Mouse (Mus musculus) forebrain, embryonic 16.5 days (tissue): Measurements from ENCODE around the gene Fosb. TPM values are rescaled to one million over a fixed set of nuclear protein-coding genes. Genes with fewer than 3 reads are reported as not detected.
A peak's percentile ranks its signal among the peaks of the same experiment; 100 is the strongest.

Source experiments
- ATAC-seq: fragments of 200-750 bp; cut with Nextera tagmentation; 2 replicates; pipeline ENCODE4 v1.8.0; 2017; ENCODE audit warnings: mild to moderate bottlenecking, moderate library complexity
- H3K27ac ChIP-seq: fragments of 300-500 bp; sonication (generic); 2 replicates; pipeline ENCODE4 v1.5.1; 2014; ENCODE audit warnings: low read length, control low read depth
- H3K27me3 ChIP-seq: fragments of 300-500 bp; sonication (generic); replicated peaks from 2 replicates; pipeline ENCODE4 v1.6.1; 2014; ENCODE audit warnings: low read length; ENCODE audit not compliant: control insufficient read depth, insufficient read depth
- H3K36me3 ChIP-seq: fragments of 300-500 bp; sonication (generic); 2 replicates; pipeline ENCODE4 v1.6.1; 2014; ENCODE audit not compliant: control insufficient read depth, insufficient read depth
- H3K4me1 ChIP-seq: fragments of 300-500 bp; sonication (generic); replicated peaks from 2 replicates; pipeline ENCODE4 v1.6.1; 2014; ENCODE audit warnings: low read length; ENCODE audit not compliant: control insufficient read depth, insufficient read depth
- H3K4me2 ChIP-seq: fragments of 300-500 bp; sonication (generic); 2 replicates; pipeline ENCODE4 v1.6.1; 2014; ENCODE audit warnings: mild to moderate bottlenecking, low read length, control low read depth
- H3K4me3 ChIP-seq: fragments of 300-500 bp; sonication (generic); replicated peaks from 2 replicates; pipeline ENCODE4 v1.5.1; 2014; ENCODE audit warnings: mild to moderate bottlenecking, low read length, control low read depth
- H3K9ac ChIP-seq: fragments of 300-500 bp; sonication (generic); replicated peaks from 2 replicates; pipeline ENCODE4 v1.6.1; 2014; ENCODE audit warnings: low read depth, low read length, control low read depth
- H3K9me3 ChIP-seq: fragments of 300-500 bp; sonication (generic); 2 replicates; pipeline ENCODE4 v1.6.1; 2016; ENCODE audit warnings: low read length; ENCODE audit not compliant: control insufficient read depth
- WGBS: fragments of 180-500 bp; shearing (Covaris S2); extraction: QIAGEN DNeasy Blood & Tissue Kit; methylation state at CpG from one replicate; pipeline ENCODE4 v1.1.7; 2014; 5-methylcytosine and 5-hydroxymethylcytosine counted together
- polyA plus RNA-seq: library from polyadenylated mRNA; unstranded; fragments of >200 nt; fragmentation: Nextera tagmentation; extraction: Ambion mirVana; gene quantifications from 2 replicates; pipeline ENCODE4 v1.2.1, GENCODE M21; 2015

Gene Fosb
- polyA plus RNA-seq, 1 experiment from 2014 or later = 0.05 TPM

DNA sequence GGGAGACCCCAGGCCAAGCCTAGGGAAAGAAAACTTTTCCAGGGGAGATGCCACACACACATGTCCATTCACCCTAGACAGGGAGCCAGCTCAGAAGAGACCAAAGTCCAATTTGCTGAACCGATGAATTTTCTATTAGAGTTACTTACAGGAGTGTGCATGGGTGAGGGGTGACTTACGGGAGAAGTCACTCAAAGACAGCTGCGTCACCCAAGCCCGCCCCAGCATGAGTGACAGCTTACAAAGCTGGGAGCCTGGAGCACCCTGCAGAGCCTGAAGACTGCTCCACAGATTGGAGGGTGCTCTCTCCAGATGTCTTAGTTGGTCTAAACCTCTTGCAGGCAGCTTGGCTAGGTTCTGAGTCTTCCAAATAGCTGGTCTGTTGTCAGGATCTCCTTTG is 2.1 kb upstream of the Fosb start:
- Histone ChIP-seq H3K9me3 (no peaks in the 10 kb centered on the region), H3K9ac (no peak overlapping the region), H3K36me3 (no peaks in the 10 kb centered on the region), H3K4me3 (no peak overlapping the region), H3K27ac (no peak overlapping the region), H3K4me2 (no peak overlapping the region), H3K4me1 (peaks cover 21% of the 10 kb centered on the region), H3K27me3 (peaks cover 15% of the 10 kb centered on the region)
- WGBS = 38% methylated on average over 4 of the region's 4 CpGs
- ATAC-seq = no peak

DNA sequence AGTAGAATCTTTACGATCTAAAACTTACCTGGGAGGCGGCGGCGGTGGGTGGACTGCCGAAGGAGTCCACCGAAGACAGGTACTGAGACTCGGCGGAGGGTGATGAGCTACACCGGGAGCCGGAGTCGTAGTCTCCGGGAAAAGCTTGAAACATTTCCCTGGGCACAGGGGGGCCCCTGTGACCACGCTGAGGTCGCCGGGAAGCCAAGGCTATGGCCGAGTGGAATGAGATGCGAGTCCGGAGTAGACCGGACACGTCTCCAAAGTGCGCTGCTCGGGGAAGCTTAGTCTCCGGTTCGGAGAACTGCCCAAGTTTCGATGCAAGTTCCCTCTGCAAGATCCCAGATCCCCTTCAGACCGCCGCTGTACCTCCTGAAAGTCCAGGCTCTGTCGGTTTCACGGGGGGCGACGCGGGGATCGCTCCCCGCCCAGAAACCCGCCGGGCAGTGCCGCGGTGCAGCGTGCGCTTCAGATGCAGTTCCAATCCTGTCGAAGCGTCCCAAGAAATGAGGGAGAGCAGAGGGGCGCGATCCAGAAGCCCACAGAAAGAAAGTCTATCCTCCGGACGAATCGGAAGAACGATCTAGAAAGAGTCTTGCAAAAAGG is 470 bp downstream of the Fosb start:
- no peak for ATAC-seq
- Histone ChIP-seq H3K4me1 (peaks cover 30% of the 10 kb centered on the region), H3K4me3 (peak overlapping the region; percentile 71), H3K9ac (0 out of 2 replicates have a peak overlapping the region, but pooled peaks have one; percentile 25), H3K4me2 (peak overlapping the region; percentile 99), H3K27me3 (peaks cover 41% of the 10 kb centered on the region), H3K9me3 (no peaks in the 10 kb centered on the region), H3K27ac (no peak overlapping the region), H3K36me3 (no peaks in the 10 kb centered on the region)
- 1% methylated on average over 48 of the region's 48 CpGs for WGBS

DNA sequence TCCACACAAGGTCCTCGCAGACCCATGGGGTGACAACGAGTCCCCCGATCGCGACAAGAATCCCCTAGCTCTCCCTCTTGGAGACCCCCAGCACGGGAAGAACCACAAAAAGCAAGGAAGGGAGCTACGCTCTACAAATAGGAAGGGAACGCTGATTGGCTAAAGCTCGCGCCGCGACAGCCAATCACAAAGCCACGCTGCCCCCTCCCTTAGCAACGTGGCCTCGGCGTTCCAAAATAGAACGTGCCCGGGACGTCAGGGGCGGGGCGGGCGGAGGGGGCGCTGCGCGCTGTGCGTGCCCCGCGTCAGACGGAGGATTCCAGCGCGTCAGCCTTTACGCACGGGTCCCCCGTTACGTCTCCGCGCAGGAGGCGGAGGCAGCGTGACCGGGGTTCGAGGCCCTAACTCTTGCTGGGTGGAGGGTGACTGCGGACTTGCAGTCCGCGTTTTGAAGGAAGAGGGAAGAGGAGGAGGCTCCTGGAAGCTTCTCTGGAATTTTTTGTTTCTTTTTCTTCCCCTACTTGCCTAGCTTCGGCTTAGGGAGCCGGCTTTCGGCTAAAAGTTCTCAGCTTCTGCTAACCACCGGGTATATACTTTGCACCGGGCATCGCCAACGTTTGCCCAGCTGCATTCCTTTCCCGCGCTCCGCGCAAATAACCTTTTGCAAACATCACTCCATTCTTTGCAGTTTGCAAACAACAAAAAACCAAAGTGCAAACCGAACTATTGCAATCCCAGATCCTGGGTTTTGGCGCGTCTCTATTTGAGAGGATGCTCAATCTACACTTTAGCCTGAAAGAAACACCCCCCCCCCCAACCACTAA is 1.2 kb downstream of the Fosb start:
- peaks cover 48% of the 10 kb centered on the region for H3K27me3 ChIP-seq
- no peaks in the 10 kb centered on the region for H3K36me3 ChIP-seq
- peaks cover 38% of the 10 kb centered on the region for H3K4me1 ChIP-seq
- H3K9me3 ChIP-seq = no peaks in the 10 kb centered on the region
- peak overlapping the region; percentile 90 for H3K27ac ChIP-seq
- peak overlapping the region; percentile 71 for H3K4me3 ChIP-seq
- peak overlapping the region; percentile 61 for H3K9ac ChIP-seq
- H3K4me2 ChIP-seq = peak overlapping the region; percentile 99
- ATAC-seq = peak; percentile 92
- WGBS = under 1% methylated on average over 57 of the region's 58 CpGs

DNA sequence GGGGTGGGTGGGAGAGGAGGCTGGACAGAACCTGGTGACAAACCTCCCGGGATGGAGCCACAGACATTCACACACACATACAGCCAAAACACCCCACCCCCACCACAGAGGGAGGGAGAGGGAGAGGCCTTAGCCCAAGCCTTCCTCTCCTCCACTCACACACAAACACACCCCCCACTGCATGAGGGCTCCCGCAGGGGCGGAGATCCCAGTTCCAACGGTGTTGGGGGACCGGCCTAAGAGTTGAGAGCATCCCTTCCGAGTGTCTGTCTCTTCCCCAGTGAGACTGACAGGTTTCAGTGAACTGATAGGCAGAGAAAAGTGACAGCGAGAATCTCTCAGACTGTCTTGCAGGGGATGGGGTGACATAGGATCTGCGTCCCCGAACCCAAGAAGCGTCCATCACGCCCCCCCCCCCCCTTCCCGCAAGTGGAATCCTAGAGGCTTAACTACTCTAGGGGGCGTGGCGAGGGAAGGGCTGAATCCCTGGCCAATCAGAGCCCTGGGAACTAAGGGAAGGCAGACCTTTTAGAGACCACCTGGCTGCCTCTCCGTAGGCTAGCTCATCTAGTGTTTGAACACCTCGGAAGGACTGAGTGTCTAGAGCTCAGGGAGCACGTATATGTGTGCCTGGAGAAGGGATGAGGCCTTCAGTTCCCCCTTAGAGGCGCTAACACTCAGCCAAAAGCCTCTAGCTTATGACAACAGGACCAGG is 2.0 kb downstream of the Fosb start:
- WGBS = 4% methylated on average over 18 of the region's 18 CpGs
- Histone ChIP-seq H3K4me1 (peaks cover 39% of the 10 kb centered on the region), H3K36me3 (no peaks in the 10 kb centered on the region), H3K4me3 (peak overlapping the region; percentile 71), H3K9me3 (no peaks in the 10 kb centered on the region), H3K4me2 (peak overlapping the region; percentile 99), H3K27me3 (peaks cover 51% of the 10 kb centered on the region), H3K27ac (peak overlapping the region; percentile 90), H3K9ac (peak overlapping the region; percentile 61)
- ATAC-seq = peak; percentile 65

DNA sequence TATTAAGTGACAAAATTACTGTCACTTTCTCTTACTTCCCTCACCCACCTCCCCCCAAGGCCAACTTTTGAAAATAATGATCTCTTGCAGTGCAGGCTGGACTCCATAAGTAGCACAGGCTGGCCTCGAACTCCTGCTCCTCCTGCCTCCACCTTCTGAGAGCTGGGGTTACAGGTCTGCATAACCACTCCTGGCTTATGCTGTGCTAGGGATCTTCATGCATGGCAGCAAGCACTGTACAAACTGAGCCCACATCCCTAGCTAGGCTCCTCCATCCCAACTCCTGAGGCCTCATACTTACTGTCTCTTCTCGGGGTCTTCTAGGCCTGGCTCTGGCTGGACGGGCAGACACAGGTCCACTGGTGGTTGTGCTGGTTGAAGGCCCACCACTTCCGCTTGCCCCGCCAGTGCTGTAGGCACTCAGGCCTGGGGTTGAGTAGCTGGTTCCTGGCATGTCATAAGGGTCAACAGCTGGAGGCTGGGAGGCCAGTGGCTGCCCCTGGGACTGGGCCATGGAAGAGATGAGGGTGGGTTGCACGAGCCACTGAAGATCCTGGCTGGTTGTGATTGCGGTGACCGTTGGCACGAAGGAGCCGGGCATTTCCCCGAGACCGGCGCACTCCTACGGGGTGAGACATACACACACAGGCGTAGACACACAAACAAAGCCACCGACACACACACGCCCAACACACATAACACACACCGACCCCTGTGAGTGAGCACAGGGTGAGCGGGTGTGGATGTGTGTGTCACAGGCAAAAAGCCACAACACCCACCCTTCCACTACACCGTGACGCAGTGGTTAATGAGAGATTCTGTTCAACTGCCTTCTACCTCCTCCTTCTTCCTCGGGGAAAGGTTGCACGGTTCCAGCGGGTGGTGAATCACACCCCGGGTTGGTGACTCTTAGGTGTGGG is 2.8 kb downstream of the Fosb start:
- peaks cover 42% of the 10 kb centered on the region for H3K4me1 ChIP-seq
- no peak for ATAC-seq

DNA sequence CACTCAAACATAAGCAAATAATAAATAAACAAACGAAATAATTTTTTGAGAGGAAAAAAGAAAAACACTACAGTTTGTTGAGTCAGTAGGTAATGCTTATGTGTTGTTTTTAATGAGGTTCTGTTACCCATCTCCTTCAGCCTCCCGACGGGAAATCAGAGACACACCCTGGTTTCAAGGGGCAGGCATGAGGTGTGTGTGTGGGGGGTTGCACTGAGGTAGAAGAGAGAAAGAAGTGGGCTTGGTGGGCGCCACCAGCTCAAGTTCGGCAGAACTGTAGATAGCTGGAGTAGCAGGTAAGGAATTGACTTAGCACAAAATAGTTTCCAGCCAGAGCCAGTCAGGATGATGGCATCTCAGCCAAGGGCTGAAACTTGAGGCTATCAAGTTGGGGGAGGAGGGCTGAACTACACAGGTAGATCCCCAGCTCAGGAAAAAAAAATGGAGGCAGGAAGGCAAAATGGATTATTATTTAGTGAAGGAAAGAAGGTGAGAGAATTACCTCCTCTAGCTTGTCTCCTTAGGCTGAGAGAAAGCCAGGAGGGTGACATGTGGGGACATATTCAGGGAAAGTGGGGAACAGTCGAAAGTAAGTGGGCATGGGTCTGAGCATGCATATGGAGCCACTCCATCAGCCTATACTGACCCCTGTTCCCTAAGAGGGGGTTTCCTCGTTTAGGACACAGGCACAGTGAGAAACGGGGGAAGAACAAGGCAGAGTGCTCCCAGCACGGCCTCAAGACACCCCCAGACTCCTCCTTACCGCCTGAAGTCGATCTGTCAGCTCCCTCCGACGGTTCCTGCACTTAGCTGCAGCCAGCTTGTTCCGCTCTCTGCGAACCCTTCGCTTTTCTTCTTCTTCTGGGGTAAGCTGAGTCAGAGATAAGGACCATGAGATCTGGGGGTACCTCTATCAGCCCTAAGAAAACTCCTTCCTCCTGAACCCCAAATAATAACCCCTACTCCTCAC is 3.8 kb downstream of the Fosb start:
- no peak for ATAC-seq

More for the DNA sequence above, 2.8 kb downstream of the Fosb start:
- Histone ChIP-seq H3K9me3 (no peaks in the 10 kb centered on the region), H3K27me3 (peaks cover 59% of the 10 kb centered on the region), H3K27ac (no peak overlapping the region), H3K9ac (no peak overlapping the region), H3K4me2 (peak overlapping the region; percentile 99; the same call in 1 of the 2 replicates), H3K4me3 (no peak overlapping the region), H3K36me3 (no peaks in the 10 kb centered on the region)
- 64% methylated on average over 25 of the region's 25 CpGs for WGBS

DNA sequence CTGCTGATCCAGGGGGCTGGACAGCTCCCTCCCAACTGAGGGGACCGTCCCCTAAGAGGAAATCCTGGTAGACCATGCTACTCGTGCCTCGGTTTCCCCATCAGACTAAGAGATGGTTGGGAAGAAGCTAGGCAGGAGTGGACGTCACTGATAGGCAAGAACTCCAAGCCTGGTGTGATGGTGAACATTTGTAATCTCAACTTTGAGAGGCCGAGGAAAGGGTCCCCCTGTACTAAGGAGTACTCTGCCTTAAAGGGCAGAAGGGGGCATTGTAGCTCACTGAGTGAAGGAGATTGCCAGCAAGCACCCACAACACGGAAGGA is 4.5 kb downstream of the Fosb start:
- Histone ChIP-seq H3K9me3 (no peaks in the 10 kb centered on the region), H3K9ac (no peak overlapping the region; the same call in 1 of the 2 replicates), H3K27me3 (peaks cover 58% of the 10 kb centered on the region), H3K4me3 (no peak overlapping the region), H3K27ac (no peak overlapping the region), H3K36me3 (no peaks in the 10 kb centered on the region), H3K4me1 (peaks cover 48% of the 10 kb centered on the region), H3K4me2 (no peak overlapping the region; the same call in 1 of the 2 replicates)
- no peak for ATAC-seq
- WGBS = 10% methylated on average over 6 of the region's 6 CpGs

More for the DNA sequence above, 3.8 kb downstream of the Fosb start:
- Histone ChIP-seq H3K4me2 (no peak overlapping the region), H3K27me3 (peaks cover 58% of the 10 kb centered on the region), H3K4me1 (peaks cover 49% of the 10 kb centered on the region), H3K27ac (no peak overlapping the region), H3K9me3 (no peaks in the 10 kb centered on the region), H3K9ac (no peak overlapping the region), H3K36me3 (no peaks in the 10 kb centered on the region), H3K4me3 (no peak overlapping the region)
- 47% methylated on average over 16 of the region's 16 CpGs for WGBS
